Mouse (Mus musculus): ENCODE results near the gene Usp10. TPM values are rescaled to one million over a fixed set of nuclear protein-coding genes. Genes with fewer than 3 reads are reported as not detected.

Gene Usp10
- total RNA-seq, 2 experiments from 2014 or later = 51.0 to 57.1 TPM

GRCm38 (mm10) chr8:119952282-119952681 is 42.1 kb downstream of the Usp10 start:
- no peak for DNase-seq
- intact Hi-C loops (cut with DNase I) = no loop called here

- DNase-seq = no peak
- intact Hi-C loops (cut with DNase I) = no loop called here
These were observed 42.6 kb downstream of the Usp10 start for GRCm38 (mm10) chr8:119952747-119953146.

GRCm38 (mm10) chr8:119955333-119955732 is 45.2 kb downstream of the Usp10 start:
- intact Hi-C loops (cut with DNase I) = no loop called here
- no peak for DNase-seq

GRCm38 (mm10) chr8:119958076-119958475 is 47.9 kb downstream of the Usp10 start:
- intact Hi-C loops (cut with DNase I) = no loop called here
- DNase-seq = no peak

GRCm38 (mm10) chr8:119960531-119961104 is 50.5 kb downstream of the Usp10 start:
- peak; percentile 39 to 56 for DNase-seq
- intact Hi-C loops (cut with DNase I) = no loop called here

GRCm38 (mm10) chr8:119964859-119965258 is 54.7 kb downstream of the Usp10 start:
- intact Hi-C loops (cut with DNase I) = no loop called here
- DNase-seq = no peak

GRCm38 (mm10) chr8:119967435-119967834 is 57.3 kb downstream of the Usp10 start:
- no peak for DNase-seq
- intact Hi-C loops (cut with DNase I) = no loop called here

GRCm38 (mm10) chr8:119970169-119970568 is 60.0 kb downstream of the Usp10 start:
- intact Hi-C loops (cut with DNase I) = no loop called here

GRCm38 (mm10) chr8:119972558-119972957 is 62.4 kb downstream of the Usp10 start:
- no peak for DNase-seq
- intact Hi-C loops (cut with DNase I) = no loop called here

More at GRCm38 (mm10) chr8:119970169-119970568, 60.0 kb downstream of the Usp10 start:
- no peak for DNase-seq

- DNase-seq = no peak
- intact Hi-C loops (cut with DNase I) = no loop called here
These were observed 68.7 kb downstream of the Usp10 start for GRCm38 (mm10) chr8:119978770-119979381.

- no peak for DNase-seq
- intact Hi-C loops (cut with DNase I) = loop anchor here (5.0 kb wide), 1 partner anchor 34 kb away; no protein-coding TSS in a partner anchor
These were observed 71.1 kb downstream of the Usp10 start for GRCm38 (mm10) chr8:119981253-119981652.

GRCm38 (mm10) chr8:119984085-119984484 is 73.9 kb downstream of the Usp10 start:
- DNase-seq = no peak

GRCm38 (mm10) chr8:119986174-119986573 is 76.0 kb downstream of the Usp10 start:
- DNase-seq = no peak
- intact Hi-C loops (cut with DNase I) = no loop called here

More at GRCm38 (mm10) chr8:119984085-119984484, 73.9 kb downstream of the Usp10 start:
- intact Hi-C loops (cut with DNase I) = loop anchor here (5.0 kb wide), 1 partner anchor 37 kb away; no protein-coding TSS in a partner anchor

GRCm38 (mm10) chr8:119988087-119988486 is 77.9 kb downstream of the Usp10 start:
- intact Hi-C loops (cut with DNase I) = no loop called here
- DNase-seq = no peak

GRCm38 (mm10) chr8:119992249-119992648 is 82.1 kb downstream of the Usp10 start, which contains the start of gene Crispld2:
Gene Crispld2 (plus strand): TSS chr8:119992438.
- intact Hi-C loops (cut with DNase I) = loop anchor here (5.0 kb wide), 1 partner anchor 80 kb away; no protein-coding TSS in a partner anchor
- peak; percentile 67 to 81 for DNase-seq

- DNase-seq = no peak
- intact Hi-C loops (cut with DNase I) = loop anchor here (5.0 kb wide), 1 partner anchor 78 kb away; no protein-coding TSS in a partner anchor
These were observed 84.0 kb downstream of the Usp10 start for GRCm38 (mm10) chr8:119994114-119994513.

- intact Hi-C loops (cut with DNase I) = loop anchor here (5.0 kb wide), 1 partner anchor 78 kb away; no protein-coding TSS in a partner anchor
- DNase-seq = no peak
These were observed 84.4 kb downstream of the Usp10 start for GRCm38 (mm10) chr8:119994556-119994955.

GRCm38 (mm10) chr8:119997266-119997665 is 87.1 kb downstream of the Usp10 start:
- no peak for DNase-seq
- intact Hi-C loops (cut with DNase I) = no loop called here

GRCm38 (mm10) chr8:120000461-120000860 is 90.3 kb downstream of the Usp10 start:
- peak; percentile 36 to 45 for DNase-seq
- intact Hi-C loops (cut with DNase I) = loop anchor here (5.0 kb wide), 1 partner anchor 67 kb away; no protein-coding TSS in a partner anchor

GRCm38 (mm10) chr8:120001712-120002111 is 91.6 kb downstream of the Usp10 start:
- intact Hi-C loops (cut with DNase I) = loop anchor here (5.0 kb wide), 1 partner anchor 66 kb away; no protein-coding TSS in a partner anchor

GRCm38 (mm10) chr8:120002348-120002747 is 92.2 kb downstream of the Usp10 start:
- intact Hi-C loops (cut with DNase I) = loop anchor here (5.0 kb wide), 1 partner anchor 65 kb away; no protein-coding TSS in a partner anchor
- DNase-seq = no peak

More at GRCm38 (mm10) chr8:120001712-120002111, 91.6 kb downstream of the Usp10 start:
- no peak for DNase-seq

Measured in gastrocnemius, postnatal 36 days (tissue).